Mouse (Mus musculus) embryonic fibroblast, embryonic 13.5 days (primary cell): ENCODE measurements around the gene Agap1. TPM values are rescaled to one million over a fixed set of nuclear protein-coding genes. Genes with fewer than 3 reads are reported as not detected.

Source experiments
- H3K27ac ChIP-seq: 2 replicates; pipeline ENCODE4 v1.5.1; 2012; ENCODE audit warnings: low read length, control low read depth, inconsistent platforms; ENCODE audit not compliant: insufficient read depth
- H3K4me1 ChIP-seq: 2 replicates; pipeline ENCODE4 v1.6.1; 2011; ENCODE audit warnings: low read length; ENCODE audit not compliant: control insufficient read depth, insufficient read depth
- H3K4me3 ChIP-seq: 2 replicates; pipeline ENCODE4 v1.5.1; 2011; ENCODE audit warnings: mild to moderate bottlenecking, control low read depth, low read length; ENCODE audit not compliant: insufficient read depth
- CTCF ChIP-seq: IDR thresholded peaks from 2 replicates; pipeline ENCODE4 v1.5.1; 2011; ENCODE audit warnings: mild to moderate bottlenecking, control low read depth, low read length, moderate library complexity, borderline replicate concordance; ENCODE audit not compliant: insufficient read depth
- POLR2A ChIP-seq: IDR thresholded peaks from 2 replicates; pipeline ENCODE4 v1.6.1; 2011; ENCODE audit warnings: low read depth, mild to moderate bottlenecking, control low read depth, low read length, moderate library complexity
- polyA plus RNA-seq: library from polyadenylated mRNA; stranded (reverse); fragments of >200 nt; gene quantifications from 2 replicates; pipeline ENCODE4 v1.2.4, GENCODE M21; 2011; ENCODE audit warnings: low read depth; ENCODE audit not compliant: missing spikeins, insufficient read length

Gene Agap1
- polyA plus RNA-seq, 1 experiment, result 32.1 TPM

DNA sequence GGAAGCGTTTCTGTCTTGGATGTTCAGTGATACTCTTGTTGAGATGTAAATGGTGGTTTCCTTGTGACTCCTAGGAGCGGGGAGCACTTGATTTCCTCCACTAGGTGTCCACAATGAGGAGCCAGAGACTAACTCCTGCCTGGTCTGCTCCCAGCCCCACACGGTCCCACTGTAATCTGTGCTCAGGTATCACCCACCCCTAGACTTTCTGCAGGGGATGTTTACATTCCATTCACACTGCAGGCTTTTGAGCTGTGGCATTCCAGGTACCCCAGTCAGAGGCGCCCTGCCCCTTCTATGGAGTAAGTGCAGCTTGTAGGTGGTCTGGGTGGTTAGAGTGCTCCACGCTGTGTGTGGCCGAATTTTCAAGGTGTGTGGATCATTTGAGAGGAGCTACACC is 218.5 kb downstream of the Agap1 start:
- Histone ChIP-seq H3K4me1 (no peaks in the 10 kb centered on the region), H3K4me3 (no peak overlapping the region), H3K27ac (no peak overlapping the region)
- TF ChIP-seq CTCF (no peak), POLR2A (no peak)

DNA sequence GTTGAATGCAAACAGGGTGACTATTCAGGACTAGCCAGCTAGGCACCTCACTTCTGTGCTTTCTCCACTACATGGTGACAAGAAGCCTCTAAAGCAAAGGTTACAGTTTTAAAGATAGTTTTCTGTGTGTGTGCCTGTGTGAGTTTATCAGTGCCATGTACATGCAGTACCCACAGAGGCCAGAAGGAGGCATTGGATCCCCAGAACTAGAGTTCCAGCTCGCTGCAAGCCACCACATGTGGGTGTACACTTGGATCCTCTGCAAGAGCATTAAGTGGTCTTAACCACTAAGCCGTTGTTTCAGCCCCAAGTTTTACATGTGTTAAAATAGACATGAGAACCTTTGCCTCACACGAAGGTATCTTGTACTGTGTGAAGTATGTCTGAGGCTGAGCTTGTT is 219.1 kb downstream of the Agap1 start:
- TF ChIP-seq CTCF (no peak), POLR2A (no peak)
- Histone ChIP-seq H3K27ac (no peak overlapping the region), H3K4me1 (no peaks in the 10 kb centered on the region), H3K4me3 (no peak overlapping the region)

DNA sequence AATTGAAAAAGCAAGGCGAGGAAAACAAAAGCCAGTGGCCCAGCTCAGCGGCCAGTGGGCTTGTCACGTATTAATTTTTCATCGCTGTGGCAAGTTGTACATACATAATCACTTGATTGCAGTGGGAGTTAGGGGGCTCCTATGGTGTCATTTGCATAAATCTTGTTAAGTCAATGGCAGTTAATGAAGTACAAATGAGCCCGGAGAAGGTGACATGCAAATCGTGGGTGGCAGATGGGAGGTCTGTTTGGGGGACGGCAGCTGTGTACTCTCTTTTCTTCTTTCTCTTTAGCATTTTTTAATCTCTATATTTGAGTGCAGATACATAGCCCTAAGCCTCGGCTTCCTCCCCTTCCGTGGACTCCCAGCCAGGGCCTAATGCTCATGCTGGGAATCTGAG is 220.1 kb downstream of the Agap1 start:
- H3K4me1 ChIP-seq, result no peaks in the 10 kb centered on the region
- no peak overlapping the region for H3K27ac ChIP-seq
- no peak for TF ChIP-seq CTCF
- no peak for TF ChIP-seq POLR2A
- H3K4me3 ChIP-seq, result no peak overlapping the region

DNA sequence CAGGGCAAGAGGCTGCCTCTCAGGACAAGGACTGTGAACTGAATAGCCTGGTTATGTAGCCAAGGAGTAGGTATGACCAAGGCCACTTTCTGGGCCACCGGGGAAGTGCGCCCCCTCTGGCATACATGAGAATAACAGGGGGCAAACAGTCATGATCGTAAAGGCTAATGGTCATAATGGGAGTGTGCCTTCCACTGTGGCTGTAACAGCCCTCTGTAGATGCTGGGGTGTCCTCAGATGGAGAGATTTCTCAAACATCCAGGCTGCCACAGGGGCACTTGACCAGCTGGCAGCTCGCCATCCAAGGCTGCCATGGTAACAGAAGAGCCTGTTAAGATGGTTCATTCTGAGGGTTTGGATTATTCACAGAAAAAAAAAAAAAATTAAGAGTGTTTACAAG is 221.8 kb downstream of the Agap1 start:
- TF ChIP-seq POLR2A (no peak), CTCF (0 out of 2 replicates have a peak, but pooled peaks have one; percentile 22)
- H3K27ac ChIP-seq, result no peak overlapping the region
- H3K4me1 ChIP-seq, result no peaks in the 10 kb centered on the region
- no peak overlapping the region for H3K4me3 ChIP-seq

DNA sequence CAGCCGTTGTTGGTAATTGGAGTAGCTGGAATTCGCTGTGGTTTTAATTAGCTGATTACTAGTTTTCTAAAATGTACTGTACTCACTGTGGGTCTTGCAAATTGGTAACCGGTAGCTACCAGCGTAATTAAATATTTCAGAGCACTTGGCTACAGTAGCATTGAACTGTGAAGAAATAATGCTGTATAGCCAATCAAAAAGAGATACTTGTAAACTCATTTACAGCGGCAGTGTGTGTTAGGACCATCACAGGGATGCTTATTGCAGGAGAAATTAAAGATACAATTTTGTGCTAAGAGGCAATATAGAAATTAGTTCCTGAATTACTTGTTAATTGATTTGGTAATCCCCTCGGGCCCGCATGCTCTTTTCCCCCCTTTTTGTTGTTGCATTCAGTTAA is 226.1 kb downstream of the Agap1 start:
- no peak for TF ChIP-seq CTCF
- TF ChIP-seq POLR2A, result no peak
- no peak overlapping the region for H3K27ac ChIP-seq
- no peaks in the 10 kb centered on the region for H3K4me1 ChIP-seq
- H3K4me3 ChIP-seq, result no peak overlapping the region

DNA sequence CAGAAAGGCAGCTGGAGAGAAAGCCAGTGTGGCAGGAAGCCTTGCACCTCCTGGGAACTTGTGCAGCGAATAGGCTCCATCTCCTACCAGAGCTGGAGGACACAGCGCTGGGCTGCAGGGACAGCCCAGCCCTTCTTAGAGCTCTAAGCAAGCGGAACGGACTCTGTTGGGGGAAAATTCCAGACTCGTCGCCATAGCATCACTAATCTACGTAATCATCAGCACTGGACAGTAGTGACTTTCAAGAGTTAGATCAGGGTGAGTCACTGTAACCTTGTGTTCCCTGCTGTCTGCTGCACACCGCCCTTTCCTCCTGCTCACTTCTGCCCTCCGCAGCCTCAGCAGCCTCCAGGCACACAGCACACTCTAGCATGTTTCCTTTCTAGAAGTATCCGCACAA is 234.3 kb downstream of the Agap1 start:
- no peaks in the 10 kb centered on the region for H3K4me1 ChIP-seq
- H3K4me3 ChIP-seq, result no peak overlapping the region
- TF ChIP-seq POLR2A (no peak), CTCF (no peak)
- H3K27ac ChIP-seq, result no peak overlapping the region

DNA sequence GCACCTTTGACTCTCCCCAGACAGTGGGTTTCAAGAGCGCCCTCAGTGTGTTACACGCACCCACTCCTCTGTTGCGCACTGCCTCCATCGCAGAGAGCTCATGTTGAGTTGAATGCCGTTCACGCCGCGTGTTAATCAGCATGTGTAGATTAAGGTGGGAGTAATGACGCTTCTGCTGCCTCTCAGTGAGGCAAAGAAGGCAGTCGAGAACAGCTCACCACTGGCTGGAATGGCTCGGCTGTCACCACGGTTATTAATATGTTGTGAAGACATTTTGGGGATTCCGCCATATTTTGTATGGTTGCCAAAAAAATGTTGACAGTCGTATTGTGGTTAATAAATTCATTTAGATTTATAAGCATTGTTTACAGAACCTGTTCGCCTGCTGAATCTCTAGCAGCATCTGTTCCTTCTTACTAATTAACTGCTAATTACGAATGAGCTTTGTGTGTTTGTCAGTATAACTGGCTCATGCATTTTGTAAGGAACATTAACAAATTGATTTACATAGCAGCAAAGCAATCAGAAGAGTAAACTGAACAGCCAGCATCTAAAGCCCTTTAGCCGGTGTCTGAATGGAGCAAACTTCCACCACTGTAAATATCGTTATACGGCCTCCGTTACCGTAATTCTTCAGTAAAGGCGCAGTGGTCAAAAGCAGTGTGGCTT is 235.1 kb downstream of the Agap1 start:
- Histone ChIP-seq H3K27ac (no peak overlapping the region), H3K4me1 (no peaks in the 10 kb centered on the region), H3K4me3 (no peak overlapping the region)
- no peak for TF ChIP-seq POLR2A
- TF ChIP-seq CTCF, result no peak

DNA sequence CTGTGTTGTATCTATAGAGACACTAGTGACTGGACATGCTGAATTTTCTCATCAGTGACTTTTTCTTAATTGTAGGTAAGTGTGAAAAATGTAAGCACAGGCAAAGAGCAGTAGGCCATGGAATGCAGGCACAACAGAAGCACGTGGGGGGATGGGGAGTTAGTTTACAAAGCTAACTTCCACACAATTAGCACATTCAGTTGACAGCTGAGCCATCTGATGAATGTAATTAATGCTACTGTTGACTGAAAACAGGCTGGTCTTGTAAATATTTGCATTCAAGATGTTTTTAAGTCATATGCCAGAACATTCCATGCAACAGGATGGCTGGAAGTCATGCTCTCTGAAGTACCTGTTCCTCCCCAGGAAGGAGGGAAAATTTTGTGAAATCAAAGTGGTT is 236.5 kb downstream of the Agap1 start:
- no peak overlapping the region for H3K27ac ChIP-seq
- no peak overlapping the region for H3K4me3 ChIP-seq
- no peak for TF ChIP-seq CTCF
- no peak for TF ChIP-seq POLR2A
- no peaks in the 10 kb centered on the region for H3K4me1 ChIP-seq

DNA sequence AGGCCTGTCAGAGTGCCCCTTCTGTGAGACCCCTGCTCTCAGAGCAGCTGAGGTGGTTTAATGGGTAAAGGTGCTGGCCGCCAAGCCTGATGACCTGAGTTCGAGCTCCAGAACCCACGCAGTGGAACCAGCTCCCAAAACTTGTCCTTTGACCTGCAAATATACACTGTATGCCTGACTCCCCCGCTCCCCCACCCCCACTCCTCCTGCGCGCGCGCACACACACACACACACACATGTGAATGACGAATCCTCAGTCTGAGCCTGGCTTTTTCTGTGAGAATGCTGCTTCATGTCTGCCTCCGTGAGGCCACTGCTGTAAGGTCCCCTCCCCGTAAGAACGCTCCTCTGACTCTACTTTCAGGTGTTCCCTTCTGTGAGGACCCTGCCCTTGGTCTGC is 237.8 kb downstream of the Agap1 start:
- no peak overlapping the region for H3K27ac ChIP-seq
- TF ChIP-seq POLR2A (no peak), CTCF (no peak)
- no peak overlapping the region for H3K4me3 ChIP-seq
- H3K4me1 ChIP-seq, result no peaks in the 10 kb centered on the region

DNA sequence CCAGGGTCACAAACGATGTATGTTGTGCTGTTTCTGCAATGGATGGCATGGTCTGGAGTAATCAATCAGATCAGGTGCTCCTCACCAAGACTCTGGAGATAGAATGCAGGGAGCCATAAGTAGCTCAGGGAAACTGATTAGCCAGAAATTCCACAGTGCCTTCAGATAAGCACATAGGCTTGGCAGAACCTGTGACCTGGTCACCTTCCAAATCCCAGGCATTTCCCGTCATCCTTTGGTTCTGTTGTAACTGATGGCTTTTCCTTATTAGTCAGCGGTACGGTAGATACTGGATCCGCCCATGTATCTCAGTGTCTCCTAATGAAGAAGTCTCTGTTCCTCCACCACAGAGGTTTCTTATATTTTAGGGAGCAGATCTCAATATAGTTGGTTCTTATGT is 240.3 kb downstream of the Agap1 start:
- H3K4me1 ChIP-seq, result no peaks in the 10 kb centered on the region
- TF ChIP-seq CTCF (no peak), POLR2A (no peak)
- H3K27ac ChIP-seq, result no peak overlapping the region
- H3K4me3 ChIP-seq, result no peak overlapping the region
